Mouse (Mus musculus) retina, postnatal 1 day (tissue): ENCODE measurements at regions not wholly inside any gene's neighbourhood (a gene's known extent, or its start where the extent isn't known, plus 50 kb on each side); places are given as distances from the start of the nearest gene placed in this dataset.

Source experiments
- DNase-seq: peaks from one replicate; pipeline ENCODE4 v3.0.0-alpha.2; 2012

DNA sequence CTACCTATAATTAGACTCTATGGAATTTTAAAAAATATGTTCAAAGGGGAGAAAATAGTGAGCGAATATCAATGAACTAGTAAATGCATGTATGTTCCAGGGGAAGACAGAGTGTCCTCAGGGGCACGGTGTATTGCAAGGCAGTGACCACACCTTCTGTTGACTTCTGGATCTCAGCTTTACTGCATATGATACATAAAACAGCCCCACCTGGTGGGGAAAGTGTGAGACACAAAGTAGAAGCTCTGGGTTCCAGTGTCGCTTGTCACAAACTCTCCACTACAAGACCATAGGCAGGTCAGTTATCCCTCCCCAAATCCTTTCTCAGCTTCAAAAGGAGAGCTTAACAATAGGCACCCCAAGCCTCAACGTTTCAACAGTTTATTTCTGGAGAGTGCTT lies 168.8 kb downstream of the Gm11361 start:
- no peak for DNase-seq

DNA sequence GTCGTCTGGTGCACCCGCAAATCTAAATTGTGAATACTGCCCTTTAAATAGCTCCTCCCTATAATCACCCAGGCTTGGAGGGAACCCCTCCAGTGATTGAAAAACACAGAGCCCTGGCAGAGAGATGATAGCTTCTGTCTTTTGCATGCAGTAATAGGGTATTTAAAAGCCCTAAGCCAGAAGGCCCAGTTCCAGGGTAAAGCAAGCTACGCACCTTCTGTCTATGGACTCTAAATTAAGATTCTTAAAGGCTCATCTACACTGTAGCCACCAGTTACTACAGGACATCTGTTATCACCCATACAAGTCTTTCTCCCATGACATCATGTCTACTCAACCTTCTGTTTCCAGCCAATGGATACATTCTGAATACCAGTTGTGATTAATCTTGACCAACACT lies 167.8 kb downstream of the Gm11361 start:
- peak; percentile 70 for DNase-seq

DNA sequence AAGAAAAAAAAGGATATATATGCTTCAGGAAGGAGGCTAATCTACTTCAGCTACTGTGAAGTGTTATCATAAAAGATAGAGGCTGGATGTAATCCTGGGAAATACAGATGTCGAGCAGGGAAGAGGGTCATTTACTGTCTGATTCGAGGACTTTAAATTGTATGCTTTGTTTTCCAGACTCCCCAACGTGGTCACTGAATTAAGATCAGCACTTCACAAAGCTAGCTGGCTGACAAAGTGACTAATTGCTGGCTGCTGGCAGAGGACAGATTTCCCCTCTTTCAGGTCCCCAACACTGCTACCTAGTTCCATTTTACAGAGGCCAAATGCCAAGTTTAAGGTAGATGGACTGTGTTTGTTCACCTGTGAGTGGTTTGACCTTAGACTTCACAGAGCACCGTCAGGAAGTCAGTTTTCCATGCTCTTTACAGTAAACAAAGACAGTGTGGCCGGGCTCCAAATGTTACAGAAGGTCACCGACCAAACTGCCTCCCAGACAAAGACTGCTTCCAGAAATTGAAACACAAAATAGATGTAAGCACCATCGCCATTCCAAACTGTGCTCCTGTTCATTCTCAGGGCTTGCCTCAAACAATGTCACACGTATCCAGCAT lies 167.2 kb downstream of the Gm11361 start:
- no peak for DNase-seq

DNA sequence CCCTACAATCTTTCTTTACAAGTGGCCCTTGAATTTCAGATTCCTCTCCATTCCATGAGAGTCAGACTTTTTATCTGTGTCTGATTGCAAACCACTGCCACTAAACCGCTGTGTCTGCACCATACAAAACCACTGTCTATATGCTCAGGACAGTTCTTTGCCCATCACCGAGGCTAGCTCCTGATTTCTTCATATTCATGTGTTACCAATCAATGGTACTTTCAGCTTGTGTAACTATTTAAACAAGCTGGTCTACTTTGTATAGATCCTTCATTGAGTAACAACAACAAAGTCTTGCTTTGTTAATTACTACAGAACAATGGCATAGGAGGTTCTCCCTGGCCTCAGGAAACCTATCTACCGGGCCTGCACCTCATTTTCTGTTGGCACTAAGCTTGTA lies 164.0 kb downstream of the Gm11361 start:
- no peak for DNase-seq

DNA sequence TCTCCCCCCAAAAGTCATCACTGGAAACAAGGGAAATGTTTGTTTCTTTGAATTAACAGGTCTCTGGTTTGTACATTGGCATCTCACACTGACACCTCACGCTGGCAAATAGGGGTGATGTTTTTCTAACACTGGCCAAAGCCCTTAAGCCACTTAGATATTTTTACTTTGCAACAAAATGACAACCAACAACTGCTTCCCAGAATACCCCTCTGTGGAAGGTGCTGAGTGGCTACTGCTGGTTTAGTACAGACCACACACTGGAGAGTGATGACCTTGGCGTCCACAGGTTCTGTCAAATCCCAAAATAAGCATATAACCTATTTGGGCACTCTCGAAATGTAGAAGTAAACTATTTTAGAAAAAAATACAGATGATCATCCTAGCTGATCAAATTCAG lies 163.3 kb downstream of the Gm11361 start:
- no peak for DNase-seq

DNA sequence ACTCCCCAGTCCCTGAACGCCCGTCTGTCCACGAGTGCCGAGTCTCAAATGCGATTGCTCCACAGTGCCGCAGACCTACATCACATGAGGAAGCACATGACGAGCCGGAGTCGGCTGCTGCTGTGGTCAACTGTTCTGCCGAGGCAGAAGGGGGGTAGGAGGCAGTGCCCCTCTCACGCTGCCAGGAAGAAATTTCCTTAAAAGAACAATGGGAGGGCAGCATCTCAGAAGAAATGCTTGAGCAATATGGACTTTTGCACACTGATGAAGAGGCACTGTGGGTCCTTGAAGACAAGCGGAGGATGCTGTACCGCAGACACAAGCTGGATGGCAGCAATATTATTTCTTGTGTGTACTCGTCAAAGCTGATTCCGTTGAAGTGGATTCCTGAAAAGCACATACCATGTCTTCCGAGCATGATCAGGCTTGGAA lies 162.6 kb downstream of the Gm11361 start:
- DNase-seq = peak; percentile 83

DNA sequence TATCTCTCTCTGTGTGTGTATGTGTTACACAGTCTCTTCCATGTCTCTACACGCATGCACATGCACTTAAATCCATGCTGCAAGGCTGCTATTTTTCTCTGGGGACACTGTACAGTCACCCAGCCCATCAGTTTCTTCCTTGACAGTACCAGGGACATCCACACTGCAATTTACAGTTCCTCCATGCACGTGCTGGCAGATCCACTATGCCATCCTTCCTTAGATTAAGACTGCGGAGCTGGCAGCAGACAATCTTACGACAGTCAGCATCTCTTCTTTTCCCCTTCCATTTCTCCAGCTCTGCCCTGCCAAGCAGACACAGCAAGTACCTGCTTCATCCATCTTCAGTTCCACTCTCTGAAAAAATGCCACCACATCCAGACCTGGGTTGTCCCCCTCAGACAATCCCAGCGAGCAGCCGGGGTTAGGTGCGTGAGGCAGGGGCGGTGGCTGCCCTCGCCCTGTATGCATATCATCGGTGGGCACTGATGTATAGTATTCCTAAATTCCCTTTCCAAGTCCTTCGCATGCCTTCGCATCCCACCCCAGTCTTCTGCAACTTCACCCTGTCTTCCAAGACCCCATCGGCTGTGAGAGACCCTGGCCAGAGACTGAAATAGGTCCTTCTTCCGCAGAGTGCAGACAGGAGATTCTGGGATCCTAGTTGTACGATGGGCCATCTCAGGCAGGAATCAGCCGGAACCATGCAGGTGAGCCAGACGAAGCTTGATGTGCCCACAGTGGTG lies 161.8 kb downstream of the Gm11361 start:
- DNase-seq = peak; percentile 40

DNA sequence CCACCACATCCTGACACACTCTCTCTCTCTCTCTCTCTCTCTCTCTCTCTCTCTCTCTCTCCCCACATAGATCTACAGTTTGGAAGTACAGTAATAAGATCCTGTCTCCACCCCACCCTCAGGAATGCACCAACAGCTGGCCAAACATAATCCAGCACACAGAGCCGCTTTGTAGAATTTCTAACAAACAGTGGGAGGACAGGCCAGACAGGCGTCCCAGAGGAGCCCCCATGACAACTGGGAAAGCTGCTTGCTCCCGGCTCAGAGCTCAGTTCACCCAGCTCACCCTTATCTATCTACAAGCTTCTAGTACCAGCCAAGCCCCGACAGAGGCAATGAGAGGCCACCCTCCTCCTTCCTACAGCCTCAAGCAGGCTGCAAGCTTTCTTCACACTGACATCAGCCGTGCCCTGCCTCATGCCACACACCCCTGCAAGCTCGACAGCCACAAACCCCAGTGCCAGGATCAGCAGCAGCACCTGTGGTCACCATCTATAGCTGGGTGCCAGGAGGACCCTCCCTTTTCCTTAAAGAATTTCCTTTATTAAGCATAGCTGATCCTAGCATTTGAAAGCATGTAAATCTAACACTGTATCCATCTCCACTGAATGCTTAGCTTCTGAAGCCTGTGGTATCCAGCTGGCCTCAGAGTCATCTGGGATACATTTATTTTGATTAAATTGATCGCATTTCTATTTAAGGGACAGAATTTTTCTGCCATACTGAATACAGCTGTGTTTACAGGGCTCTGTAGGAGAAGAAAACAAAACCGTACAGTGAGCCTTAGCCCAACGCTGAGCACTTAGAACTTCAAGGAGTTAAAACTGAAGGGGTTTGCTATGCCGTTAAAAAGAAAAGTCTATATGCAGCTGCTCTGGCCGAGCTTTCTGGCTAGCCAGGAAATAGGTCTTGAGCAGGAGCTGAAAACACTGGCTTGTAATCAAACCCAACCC lies 160.9 kb downstream of the Gm11361 start:
- peak; percentile 95 for DNase-seq

DNA sequence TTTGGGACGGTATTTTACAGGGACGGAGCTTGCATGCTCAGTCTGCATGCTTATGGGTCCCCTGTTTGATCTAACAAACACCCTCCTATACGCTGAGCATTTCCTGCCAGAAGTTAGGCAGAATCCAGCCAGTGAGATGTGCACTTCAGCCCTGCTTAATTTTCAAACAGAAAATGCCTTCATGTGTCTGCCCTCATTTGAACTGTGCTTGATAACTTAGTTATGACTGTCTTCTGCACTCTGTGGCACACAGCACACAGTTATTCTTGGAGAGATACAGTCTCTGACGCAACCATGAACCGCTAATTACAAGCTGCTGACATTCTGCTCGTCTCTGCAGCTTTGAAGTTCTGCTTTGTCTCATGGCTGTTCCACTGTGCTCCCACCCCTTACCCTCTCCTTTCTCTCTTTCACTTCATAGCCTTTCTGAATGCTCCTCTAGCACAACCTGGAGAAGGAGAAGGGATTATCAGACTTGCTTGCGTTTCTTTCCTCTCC lies 160.2 kb downstream of the Gm11361 start:
- DNase-seq = no peak

DNA sequence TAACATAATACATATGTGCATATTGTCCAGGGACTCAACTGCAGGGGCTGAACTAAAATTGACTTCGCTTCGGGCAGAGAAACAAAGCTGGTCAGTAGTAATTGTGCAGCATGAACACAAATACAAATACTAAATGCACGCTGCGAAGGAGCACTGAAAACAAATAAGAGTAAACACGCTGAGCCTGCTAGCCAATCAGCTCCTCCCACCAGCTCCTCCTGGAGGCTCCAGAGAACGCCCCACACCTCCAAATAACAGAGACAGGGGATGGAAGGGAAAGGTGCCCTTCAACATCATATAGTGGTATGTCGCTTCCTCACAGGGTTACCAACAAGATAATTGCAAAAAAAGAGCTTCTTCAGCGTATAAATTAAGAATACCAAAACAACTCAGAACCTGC lies 159.6 kb downstream of the Gm11361 start:
- peak; percentile 77 for DNase-seq

DNA sequence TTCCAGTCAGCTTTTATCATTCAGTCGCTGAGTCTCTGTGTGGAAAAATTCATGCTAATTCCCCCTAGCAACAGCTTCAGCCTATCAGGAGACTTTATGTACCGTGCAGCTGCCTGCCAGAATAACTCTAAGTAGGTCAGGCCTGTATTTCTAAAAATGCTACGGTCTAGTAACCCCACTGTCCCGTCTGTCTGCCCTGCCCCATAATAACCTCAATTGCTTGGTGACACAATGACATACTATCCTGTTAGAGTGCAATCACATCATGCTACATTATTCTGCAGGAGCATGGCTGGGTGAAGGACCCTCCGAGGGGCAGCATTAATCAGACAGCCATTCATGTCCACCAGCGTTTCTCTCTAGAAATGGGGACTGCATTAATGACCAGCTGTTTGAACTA lies 158.9 kb downstream of the Gm11361 start:
- peak; percentile 99 for DNase-seq

DNA sequence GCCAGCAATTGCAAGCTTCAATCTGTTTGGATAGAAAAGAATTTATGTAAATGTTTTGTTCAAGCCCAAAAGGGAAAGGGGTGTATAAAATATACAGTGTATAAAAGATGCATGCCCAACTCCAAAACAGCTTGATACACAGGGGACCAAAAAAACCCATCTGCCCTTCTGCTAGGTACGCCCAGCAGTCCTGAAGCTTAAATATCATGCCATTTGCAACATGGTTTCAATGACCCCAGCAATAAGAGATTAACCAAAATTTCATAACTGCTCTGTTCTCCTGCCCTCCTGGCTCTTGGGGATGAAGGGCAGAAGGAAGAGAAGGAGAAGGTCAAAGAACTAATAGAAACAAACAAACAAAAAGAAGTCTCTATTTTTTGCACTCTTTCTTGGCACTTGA lies 158.4 kb downstream of the Gm11361 start:
- DNase-seq = no peak

DNA sequence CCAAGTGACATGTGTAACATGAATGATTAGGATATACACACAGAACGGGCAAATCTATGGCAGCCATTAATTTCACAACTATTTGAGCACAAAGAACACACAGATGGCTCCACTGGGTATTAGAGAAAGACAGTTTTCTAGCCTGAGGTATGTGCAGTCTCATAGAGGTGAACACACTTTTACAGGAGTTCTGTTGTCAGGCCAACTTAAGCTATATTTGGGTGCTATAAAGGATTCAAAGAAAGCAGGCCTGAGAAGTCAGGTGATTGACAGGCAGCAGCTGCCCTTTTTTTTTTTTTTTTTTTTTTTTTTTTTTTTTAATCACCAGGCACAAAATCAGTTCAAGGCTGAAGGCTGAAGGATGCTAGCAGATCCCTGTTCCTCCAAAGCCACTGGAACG lies 153.0 kb downstream of the Gm11361 start:
- no peak for DNase-seq

DNA sequence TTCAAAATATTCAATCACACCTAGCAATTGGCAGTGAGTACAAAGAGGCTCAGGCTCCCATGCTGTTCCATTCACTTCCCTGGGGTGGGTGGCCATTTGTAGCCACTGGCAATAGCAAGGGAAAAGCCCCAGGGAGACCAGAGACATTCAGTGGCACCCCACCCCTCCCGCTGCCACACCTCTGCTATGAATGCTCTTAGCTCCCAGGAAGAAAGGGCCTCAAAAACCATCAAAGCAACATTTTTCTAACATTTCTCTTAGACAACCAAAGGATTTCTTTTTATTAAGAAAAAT lies 152.2 kb downstream of the Gm11361 start:
- DNase-seq = no peak

DNA sequence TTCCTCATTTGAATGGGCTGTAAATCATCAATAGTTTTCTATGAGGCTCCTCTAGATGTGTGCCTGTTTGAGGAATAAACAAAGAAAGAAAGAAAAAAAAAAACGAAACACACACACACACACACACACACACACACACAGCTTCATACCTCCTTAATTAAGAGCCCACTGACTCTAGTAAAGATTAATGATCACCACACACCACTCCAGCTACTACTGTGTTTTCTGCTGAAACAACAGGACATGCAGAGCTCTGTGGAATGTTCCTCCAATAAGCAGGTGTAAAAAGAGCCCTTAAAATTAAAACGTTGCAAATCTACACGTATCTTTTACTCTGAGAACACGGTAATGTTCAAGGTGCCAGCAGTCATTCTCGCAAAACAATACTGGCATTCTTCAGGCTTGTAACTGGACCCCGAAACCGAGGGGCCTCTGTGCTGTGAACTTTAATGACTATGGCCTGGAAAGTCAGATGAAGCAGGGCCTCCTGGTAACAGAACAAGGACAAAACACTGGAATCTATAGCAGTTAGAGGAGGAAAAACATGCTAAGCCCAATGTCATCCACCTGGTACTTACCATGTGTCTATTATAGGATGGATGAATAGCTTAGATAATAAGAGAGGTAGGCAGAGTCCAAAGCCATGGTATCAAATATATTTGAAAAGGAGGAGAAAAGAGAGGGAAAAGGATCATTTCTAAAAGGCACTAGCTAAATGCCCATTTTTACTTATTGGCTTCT lies 151.7 kb downstream of the Gm11361 start:
- no peak for DNase-seq

DNA sequence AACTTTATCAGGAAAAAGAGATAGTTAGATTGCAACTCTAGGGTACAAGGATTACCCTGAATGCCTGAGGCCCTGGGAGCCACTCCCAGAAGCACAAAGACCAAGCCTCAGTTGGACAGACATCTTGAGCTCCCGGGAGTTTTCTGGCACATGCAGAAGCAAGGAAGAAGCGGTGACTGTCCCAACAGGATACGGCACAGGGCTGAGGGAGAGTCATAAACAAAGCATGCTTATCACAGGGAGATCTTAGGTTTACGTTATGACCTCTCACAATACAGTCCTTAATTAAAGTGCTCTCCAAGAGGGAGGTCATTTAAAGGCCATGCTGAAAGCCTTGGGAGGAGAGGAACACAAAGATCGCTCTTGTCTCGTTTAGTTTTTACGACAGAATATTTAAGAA lies 143.1 kb downstream of the Gm11361 start:
- DNase-seq = peak; percentile 34
